Mouse (Mus musculus): ENCODE measurements at regions not wholly inside any gene's neighbourhood (a gene's known extent, or its start where the extent isn't known, plus 50 kb on each side); places are given as distances from the start of the nearest gene placed in this dataset.
A peak's percentile ranks its signal among the peaks of the same experiment; 100 is the strongest.

- no peak for DNase-seq
Measured at GRCm38 (mm10) chr13:33721851-33722250, 60.6 kb downstream of the Serpinb6d start.

GRCm38 (mm10) chr13:33762293-33763125 lies 80.7 kb downstream of the Serpinb6e start:
- peak; percentile 20 for DNase-seq

DNA sequence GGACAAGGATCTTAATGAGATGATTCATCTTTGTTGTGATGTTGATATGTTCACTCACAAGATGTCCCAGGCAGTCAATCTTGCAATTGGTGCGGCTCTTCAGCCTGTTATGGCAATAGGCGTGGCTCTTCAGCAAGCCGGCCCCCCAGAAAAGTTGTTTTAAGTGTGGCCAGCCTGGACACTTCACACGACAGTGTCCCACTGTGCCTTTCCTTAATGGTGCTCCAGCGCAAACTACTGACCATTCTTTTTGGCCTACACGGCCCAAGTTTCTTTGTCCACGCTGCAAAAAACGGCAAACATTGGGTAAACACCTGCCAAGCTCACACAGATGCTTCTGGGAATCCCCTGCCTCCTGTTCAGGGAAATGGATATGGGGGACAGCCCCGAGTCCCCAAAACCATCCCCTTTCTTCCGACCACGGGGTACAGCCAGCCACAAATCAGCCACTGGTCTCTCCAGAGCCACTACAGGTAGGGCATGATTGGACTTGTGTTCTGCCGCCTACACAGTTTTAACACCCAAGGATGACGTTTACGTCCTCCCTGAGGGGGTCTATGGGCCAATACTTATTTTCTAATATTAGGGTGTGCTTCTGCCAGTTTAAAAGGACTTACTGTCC lies 79.8 kb downstream of the Serpinb6e start:
- DNase-seq = no peak
